Mouse (Mus musculus) liver, adult 2 months (tissue): ENCODE measurements around the gene Ptchd3. TPM values are rescaled to one million over a fixed set of nuclear protein-coding genes. Genes with fewer than 3 reads are reported as not detected.

Experiments
- DNase-seq: peaks from one replicate; pipeline ENCODE4 v3.0.0-alpha.2; 2011; ENCODE audit warnings: low read depth, low spot score; ENCODE audit errors: extremely low read depth
- H3K27ac ChIP-seq: fragments of 200-500 bp; replicated peaks from 2 replicates; pipeline ENCODE4 v1.5.1; 2012; ENCODE audit warnings: low read depth, mild to moderate bottlenecking, control low read depth, inconsistent platforms, low read length; ENCODE audit not compliant: insufficient read depth
- H3K27me3 ChIP-seq: fragments of 200-500 bp; 2 replicates; pipeline ENCODE4 v1.6.1; 2012; ENCODE audit warnings: mild to moderate bottlenecking, moderate library complexity, low read length, inconsistent platforms; ENCODE audit not compliant: control insufficient read depth, insufficient read depth
- H3K36me3 ChIP-seq: fragments of 200-500 bp; 2 replicates; pipeline ENCODE4 v1.6.1; 2012; ENCODE audit warnings: low read length, inconsistent platforms; ENCODE audit not compliant: control insufficient read depth, insufficient read depth
- H3K4me1 ChIP-seq: fragments of 200-500 bp; 2 replicates; pipeline ENCODE4 v1.6.1; 2011; ENCODE audit warnings: low read length; ENCODE audit not compliant: control insufficient read depth, insufficient read depth
- H3K4me3 ChIP-seq: fragments of 200-500 bp; 2 replicates; pipeline ENCODE4 v1.5.1; 2011; ENCODE audit warnings: low read depth, mild to moderate bottlenecking, control low read depth, low read length, moderate library complexity; ENCODE audit not compliant: insufficient read depth
- H3K79me2 ChIP-seq: fragments of 200-500 bp; 2 replicates; pipeline ENCODE4 v1.6.1; 2012; ENCODE audit warnings: inconsistent platforms, mild to moderate bottlenecking, low read length, moderate library complexity; ENCODE audit not compliant: control insufficient read depth, insufficient read depth
- H3K9ac ChIP-seq: fragments of 200-500 bp; 2 replicates; pipeline ENCODE4 v1.6.1; 2012; ENCODE audit warnings: low read depth, mild to moderate bottlenecking, control low read depth, inconsistent platforms, low read length
- CTCF ChIP-seq: fragments of 200-500 bp; IDR thresholded peaks from 2 replicates; pipeline ENCODE4 v1.5.1; 2011; ENCODE audit warnings: low read depth, low read length, control low read depth
- POLR2A ChIP-seq: fragments of 200-500 bp; IDR thresholded peaks from 2 replicates; pipeline ENCODE4 v1.6.1; 2011; ENCODE audit warnings: low read length, control low read depth; ENCODE audit not compliant: insufficient read depth; ENCODE audit errors: extremely low read depth
- WGBS: fragments of 180-500 bp; shearing (Covaris S2); methylation state at CpG from one replicate; pipeline ENCODE4 v1.1.7; 2018; 5-methylcytosine and 5-hydroxymethylcytosine counted together
- polyA plus RNA-seq: library from polyadenylated mRNA; depleted of rRNA; stranded (reverse); fragments of >200 nt; gene quantifications from 2 replicates; pipeline ENCODE4 v1.2.3, GENCODE M21; 2012; rRNA removed
- total RNA-seq: library from RNA; depleted of rRNA; stranded (reverse); fragments of >200 nt; gene quantifications from 2 replicates; pipeline ENCODE4 v1.2.3, GENCODE M21; 2014; rRNA removed

Gene Ptchd3
- not detected in 2 replicates for total RNA-seq
- not detected in 2 replicates for polyA plus RNA-seq

- no peak within 1 kb of the TSS for H3K4me3 ChIP-seq
- DNase-seq = no peak
- no peaks in the 10 kb centered on the region for H3K79me2 ChIP-seq
- 63% methylated on average over 18 of the region's 18 CpGs for WGBS
- no peak for TF ChIP-seq CTCF
- no peak for TF ChIP-seq POLR2A
- peaks cover 12% of the 10 kb centered on the region for H3K27me3 ChIP-seq
- no peak within 1 kb of the TSS for H3K27ac ChIP-seq
- H3K4me1 ChIP-seq = no peaks in the 10 kb centered on the region
- H3K9ac ChIP-seq = no peak within 1 kb of the TSS
- no peaks in the 10 kb centered on the region for H3K36me3 ChIP-seq
These were observed at the start of gene Ptchd3 for GRCm38 (mm10) chr11:121829947-121830346. Gene Ptchd3, plus strand, starts transcription at chr11:121830247.

- no peak for DNase-seq
- no peaks in the 10 kb centered on the region for H3K79me2 ChIP-seq
- TF ChIP-seq CTCF = no peak
- 81% methylated on average over 1 of the region's 1 CpGs for WGBS
- no peaks in the 10 kb centered on the region for H3K4me1 ChIP-seq
- no peak overlapping the region for H3K4me3 ChIP-seq
- H3K36me3 ChIP-seq = no peaks in the 10 kb centered on the region
- no peaks in the 10 kb centered on the region for H3K27me3 ChIP-seq
- no peak overlapping the region for H3K27ac ChIP-seq
- H3K9ac ChIP-seq = no peak overlapping the region
These were observed 48.2 kb upstream of the Ptchd3 start for GRCm38 (mm10) chr11:121781831-121782230.

- Histone ChIP-seq H3K9ac (no peak overlapping the region), H3K36me3 (no peaks in the 10 kb centered on the region), H3K4me3 (no peak overlapping the region), H3K27me3 (no peaks in the 10 kb centered on the region), H3K79me2 (no peaks in the 10 kb centered on the region), H3K4me1 (peaks cover 9% of the 10 kb centered on the region), H3K27ac (no peak overlapping the region)
- DNase-seq = no peak
- TF ChIP-seq CTCF (no peak), POLR2A (no peak)
These were observed 42.6 kb upstream of the Ptchd3 start for GRCm38 (mm10) chr11:121787456-121787855.

- no peaks in the 10 kb centered on the region for H3K36me3 ChIP-seq
- WGBS = 89% methylated on average over 3 of the region's 3 CpGs
- peaks cover 9% of the 10 kb centered on the region for H3K4me1 ChIP-seq
- H3K27ac ChIP-seq = no peak overlapping the region
- no peaks in the 10 kb centered on the region for H3K79me2 ChIP-seq
- TF ChIP-seq POLR2A (no peak), CTCF (no peak)
- no peaks in the 10 kb centered on the region for H3K27me3 ChIP-seq
- no peak for DNase-seq
- no peak overlapping the region for H3K9ac ChIP-seq
- no peak overlapping the region for H3K4me3 ChIP-seq
These were observed 40.5 kb upstream of the Ptchd3 start for GRCm38 (mm10) chr11:121789566-121789965.

- DNase-seq = peak; percentile 20
- no peaks in the 10 kb centered on the region for H3K27me3 ChIP-seq
- H3K9ac ChIP-seq = no peak overlapping the region
- no peak overlapping the region for H3K4me3 ChIP-seq
- WGBS = 60% methylated on average over 2 of the region's 2 CpGs
- no peaks in the 10 kb centered on the region for H3K79me2 ChIP-seq
- peak overlapping the region; percentile 48; the same call in 1 of the 2 replicates for H3K27ac ChIP-seq
- TF ChIP-seq CTCF = no peak
- TF ChIP-seq POLR2A = no peak
- peaks cover 9% of the 10 kb centered on the region for H3K4me1 ChIP-seq
- H3K36me3 ChIP-seq = no peaks in the 10 kb centered on the region
These were observed 39.4 kb upstream of the Ptchd3 start for GRCm38 (mm10) chr11:121790671-121791094.

GRCm38 (mm10) chr11:121791446-121791845 lies 38.6 kb upstream of the Ptchd3 start:
- H3K27ac ChIP-seq = no peak overlapping the region; the same call in 1 of the 2 replicates
- 86% methylated on average over 3 of the region's 3 CpGs for WGBS

More at GRCm38 (mm10) chr11:121791446-121791845, 38.6 kb upstream of the Ptchd3 start:
- no peak overlapping the region for H3K4me3 ChIP-seq
- peaks cover 9% of the 10 kb centered on the region for H3K4me1 ChIP-seq
- H3K36me3 ChIP-seq = no peaks in the 10 kb centered on the region
- no peaks in the 10 kb centered on the region for H3K27me3 ChIP-seq
- H3K79me2 ChIP-seq = no peaks in the 10 kb centered on the region
- no peak overlapping the region for H3K9ac ChIP-seq
- TF ChIP-seq CTCF (no peak), POLR2A (no peak)
- no peak for DNase-seq
